Mouse (Mus musculus) megakaryocyte, embryonic 14.5 days (primary cell): Measurements from ENCODE around the gene Uchl5.

Experiments used
- FLI1 ChIP-seq: IDR thresholded peaks from 2 replicates; pipeline ENCODE4 v1.6.1; 2012; ENCODE audit warnings: low read length, inconsistent platforms, mixed read lengths
- GATA1 ChIP-seq: IDR thresholded peaks from 3 replicates; pipeline ENCODE4 v1.6.1; 2012; ENCODE audit warnings: mixed read lengths, low read length, inconsistent platforms, borderline replicate concordance

DNA sequence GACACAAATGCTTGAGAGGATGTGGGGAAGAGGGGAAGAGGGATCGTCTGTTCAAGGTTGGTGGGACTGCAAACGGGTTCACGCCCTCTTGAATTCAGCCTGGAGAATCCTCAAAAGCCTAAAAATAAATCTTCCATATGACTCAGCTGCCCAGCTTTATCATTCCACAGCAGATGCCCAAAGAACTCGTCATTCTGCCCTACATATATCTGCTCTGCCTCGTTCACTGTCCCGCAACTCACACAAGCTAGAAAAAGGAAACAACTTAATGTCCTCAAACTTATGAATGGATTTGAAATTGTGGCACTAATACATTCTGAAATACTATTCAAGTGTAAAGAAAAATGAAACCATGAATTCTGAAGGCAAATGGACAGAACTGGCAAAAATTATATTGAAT is 3.2 kb upstream of the Uchl5 start:
- no peak; the same call in 2 of the 3 replicates for TF ChIP-seq GATA1
- TF ChIP-seq FLI1 = no peak
